Mouse (Mus musculus) A20 (cell line): ENCODE data around the gene Crim1.
A peak's percentile ranks its signal among the peaks of the same experiment; 100 is the strongest.

Source experiments
- DNase-seq: peaks from one replicate; pipeline ENCODE4 v3.0.0-alpha.2; 2011; ENCODE audit warnings: low read depth, low spot score

The Crim1 gene

DNA sequence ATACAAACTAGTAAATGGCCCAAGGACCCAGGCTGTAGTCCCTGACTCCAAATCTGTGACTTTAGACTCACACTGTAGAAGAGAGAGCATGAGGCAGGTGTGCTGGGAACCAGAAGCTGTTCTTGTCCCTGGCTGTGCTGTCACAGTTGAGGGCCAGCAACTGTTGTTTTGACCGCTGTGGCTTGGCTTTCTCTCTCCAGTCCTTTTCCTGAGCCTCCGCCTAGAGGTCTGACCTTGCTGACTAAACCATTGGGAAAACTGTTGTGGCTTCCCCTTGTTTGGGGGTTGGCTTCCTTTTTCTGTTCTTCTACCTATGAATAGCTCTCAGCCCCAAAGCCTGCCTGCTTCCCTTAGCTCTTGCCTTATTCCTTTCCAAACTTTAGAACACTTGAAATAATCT lies 126.3 kb downstream of the Crim1 start:
- DNase-seq = no peak

DNA sequence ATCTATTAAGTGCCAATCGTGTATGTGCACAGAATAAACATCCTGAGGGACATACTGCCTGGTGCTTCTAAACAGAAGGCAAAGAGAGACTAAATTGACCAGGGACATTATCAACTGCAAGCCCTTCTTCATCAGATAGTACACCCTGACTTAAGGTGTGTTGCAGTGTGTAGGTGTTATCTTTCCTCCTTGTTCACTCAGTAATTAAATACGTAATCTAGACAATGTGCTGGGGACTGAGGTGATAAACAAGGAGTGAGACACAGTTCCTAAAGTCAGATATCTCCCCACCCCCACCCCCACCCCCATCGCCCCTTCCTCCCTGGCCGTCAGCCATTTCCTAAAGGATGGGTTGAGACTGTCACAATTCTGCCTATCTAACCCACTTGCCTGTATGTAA lies 127.1 kb downstream of the Crim1 start:
- DNase-seq = no peak

DNA sequence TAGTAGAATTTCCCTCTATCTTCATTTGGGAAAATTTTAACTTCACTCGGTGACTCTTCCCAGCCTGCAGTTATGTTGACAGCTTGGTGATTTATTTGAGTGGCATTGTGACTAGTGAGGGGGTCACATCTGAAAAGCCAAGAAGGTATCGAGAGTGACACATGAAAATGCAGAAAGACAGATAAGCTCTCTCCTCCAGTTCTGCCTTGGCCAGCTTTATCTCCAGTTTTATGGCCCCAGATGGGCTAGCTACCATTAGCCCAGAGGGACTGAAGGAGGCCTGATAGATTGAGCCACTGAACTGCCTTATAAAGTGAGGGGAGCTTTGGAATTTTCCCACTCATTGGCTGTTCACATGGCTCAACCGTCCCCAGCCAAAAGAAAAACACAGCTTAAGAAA lies 128.2 kb downstream of the Crim1 start:
- no peak for DNase-seq

GRCm38 (mm10) chr17:78331438-78331837 lies 131.4 kb downstream of the Crim1 start:
- no peak for DNase-seq

GRCm38 (mm10) chr17:78333275-78333674 lies 133.2 kb downstream of the Crim1 start:
- no peak for DNase-seq

- no peak for DNase-seq
These were observed 135.2 kb downstream of the Crim1 start for GRCm38 (mm10) chr17:78335250-78335649.

DNA sequence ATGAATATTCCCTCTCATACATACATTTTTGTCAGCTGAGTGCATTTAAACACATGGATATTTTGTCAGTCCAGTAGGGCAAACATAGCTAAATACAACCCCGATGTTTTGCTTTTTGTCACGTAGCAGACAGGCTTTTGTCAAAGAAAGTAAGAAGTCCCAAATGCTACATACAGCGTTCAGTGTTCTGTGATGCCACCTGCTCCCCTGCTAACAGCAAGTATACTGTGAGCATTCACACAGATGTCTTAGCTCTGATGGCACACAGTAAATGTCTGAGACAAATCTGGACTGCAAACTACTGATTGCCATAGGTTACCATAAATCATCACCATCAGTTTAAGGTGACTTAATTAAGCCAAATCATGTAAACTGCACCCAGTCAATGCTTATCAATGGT lies 143.6 kb downstream of the Crim1 start:
- DNase-seq = no peak

GRCm38 (mm10) chr17:78347111-78347801 lies 147.2 kb downstream of the Crim1 start:
- DNase-seq = no peak

DNA sequence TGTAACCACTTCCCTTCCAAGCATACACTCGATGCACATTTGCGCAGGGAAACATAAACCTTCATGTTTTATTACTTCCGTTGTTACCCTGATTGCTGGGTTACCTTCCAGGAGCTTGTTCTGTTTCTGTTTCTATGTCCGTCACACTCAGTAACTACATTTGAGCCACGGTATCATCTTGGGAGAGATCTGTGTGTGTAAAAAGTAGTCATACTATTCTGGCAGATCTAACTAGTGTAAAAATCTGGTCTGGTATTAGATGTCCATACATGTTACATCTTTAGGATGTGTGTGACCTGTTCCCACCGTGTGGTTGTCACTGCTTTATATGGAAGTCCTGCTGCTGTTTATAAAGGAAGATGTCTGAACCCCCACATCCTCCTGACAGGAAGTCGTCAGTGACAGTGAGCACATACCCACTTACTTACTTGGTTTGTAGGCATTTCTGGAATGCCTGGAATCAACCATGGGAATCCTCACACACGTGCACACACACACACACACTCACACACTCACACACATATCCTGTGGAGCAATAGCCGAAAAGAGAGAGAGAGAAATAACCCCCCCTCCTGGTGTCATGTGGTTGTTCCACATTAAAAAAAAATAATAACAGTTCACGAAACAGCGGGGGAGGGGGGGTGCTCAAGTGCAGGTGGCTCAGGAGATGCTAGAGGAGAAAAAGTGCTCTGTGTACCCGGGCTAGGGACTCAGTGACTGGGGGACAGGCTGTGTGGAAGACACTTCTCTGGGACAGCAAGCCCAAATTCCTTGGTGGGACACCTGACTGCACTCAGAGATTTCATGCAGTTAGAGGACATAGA lies 151.8 kb downstream of the Crim1 start:
- peak; percentile 27 for DNase-seq

DNA sequence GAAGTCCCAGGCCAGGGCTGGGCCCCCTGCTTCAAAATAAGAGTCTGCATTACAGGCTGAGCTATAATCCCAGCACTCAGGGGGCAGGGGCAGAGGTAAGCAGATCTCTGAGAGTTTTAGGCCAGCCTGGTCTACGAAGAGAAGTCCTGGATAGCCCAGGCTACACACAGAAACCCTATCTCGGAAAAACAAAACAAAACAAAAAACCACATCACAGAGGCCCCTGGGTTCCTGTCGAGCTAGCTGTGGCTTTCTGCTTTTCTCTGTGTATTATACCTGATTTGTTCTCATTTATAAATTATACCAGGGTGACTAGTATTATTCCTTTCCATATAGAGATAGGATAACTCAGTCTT lies 152.4 kb downstream of the Crim1 start:
- DNase-seq = no peak

GRCm38 (mm10) chr17:78354411-78354810 lies 154.4 kb downstream of the Crim1 start:
- no peak for DNase-seq

GRCm38 (mm10) chr17:78354871-78355270 lies 154.8 kb downstream of the Crim1 start:
- no peak for DNase-seq

DNA sequence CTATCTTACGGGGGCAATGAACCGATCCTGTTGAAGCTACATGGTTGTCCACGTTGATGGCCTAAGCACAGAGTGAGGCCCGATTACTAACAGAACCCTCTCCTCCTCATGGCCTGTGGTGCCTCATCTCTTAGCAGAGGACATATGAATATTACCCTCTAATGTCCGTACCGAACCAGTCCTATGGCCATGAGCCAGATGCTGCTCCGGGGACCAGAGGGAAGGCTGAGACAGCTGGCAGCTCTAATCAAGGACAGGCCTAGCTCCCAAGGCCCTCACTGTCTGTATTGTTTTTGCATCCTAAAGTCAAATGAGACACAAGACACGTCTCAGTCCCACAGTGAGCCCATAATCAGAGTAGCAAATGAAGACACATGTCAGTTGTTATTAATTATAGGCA lies 155.6 kb downstream of the Crim1 start:
- no peak for DNase-seq

GRCm38 (mm10) chr17:78357753-78358152 lies 157.7 kb downstream of the Crim1 start:
- no peak for DNase-seq

- no peak for DNase-seq
These were observed 158.2 kb downstream of the Crim1 start for GRCm38 (mm10) chr17:78358251-78358726.

- peak; percentile 72 for DNase-seq
These were observed 162.1 kb downstream of the Crim1 start for GRCm38 (mm10) chr17:78361939-78362728.

DNA sequence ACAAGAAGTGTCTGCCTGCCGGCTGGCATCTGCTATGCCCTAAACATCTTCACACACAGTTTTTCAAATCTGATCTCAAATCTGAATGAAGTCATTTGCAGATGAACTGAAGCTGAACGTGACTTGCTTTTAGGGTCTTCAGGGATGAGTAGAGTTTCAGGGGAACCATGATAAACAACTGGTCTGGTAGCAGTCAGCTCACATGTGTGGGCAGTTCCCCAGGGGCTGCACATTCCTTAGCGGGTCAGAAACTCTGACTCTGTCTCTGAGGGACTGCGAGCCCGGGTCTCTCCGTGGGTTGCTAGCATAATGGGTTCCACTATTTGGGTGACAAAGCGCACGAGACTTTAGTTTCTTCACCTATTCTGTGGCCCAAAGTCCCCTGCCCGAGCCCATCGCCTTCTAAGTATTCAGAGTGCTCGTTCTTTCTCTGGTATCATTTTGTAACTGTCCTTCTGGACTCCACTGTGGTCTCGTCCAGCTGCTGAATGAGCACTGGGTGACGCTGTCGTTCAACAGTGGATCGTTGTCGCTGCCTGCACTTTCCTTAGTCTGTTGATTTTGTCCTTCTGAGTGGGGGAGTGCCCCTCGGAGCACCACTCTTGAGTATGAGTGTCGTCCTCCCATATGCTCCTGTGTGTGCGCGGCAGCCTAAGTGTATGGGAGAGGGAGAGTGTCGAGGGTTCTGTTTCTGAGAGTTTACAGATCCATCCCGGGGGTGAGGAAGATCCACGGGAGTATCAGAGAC lies 164.7 kb downstream of the Crim1 start:
- DNase-seq = no peak

GRCm38 (mm10) chr17:78366070-78366469 lies 166.0 kb downstream of the Crim1 start:
- DNase-seq = no peak

DNA sequence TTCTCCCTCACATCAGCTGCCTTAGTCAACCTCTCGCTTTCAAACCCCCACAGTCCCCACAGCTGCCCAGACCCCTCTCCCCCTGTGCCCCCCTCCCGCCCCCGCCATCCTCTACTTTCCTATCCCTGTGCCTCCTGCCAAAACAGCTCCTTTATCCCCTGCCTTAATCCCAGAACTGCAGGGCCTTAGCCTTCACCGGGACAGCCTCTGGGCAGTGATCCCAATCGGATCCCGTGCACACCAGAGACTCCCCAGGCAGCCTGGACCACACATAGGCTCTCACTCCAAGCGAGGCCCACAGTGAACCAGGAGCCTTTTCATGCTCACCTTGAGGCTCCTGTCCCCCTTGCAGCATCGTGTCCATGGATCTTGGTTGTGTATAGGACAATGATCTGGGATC lies 168.4 kb downstream of the Crim1 start:
- no peak for DNase-seq

DNA sequence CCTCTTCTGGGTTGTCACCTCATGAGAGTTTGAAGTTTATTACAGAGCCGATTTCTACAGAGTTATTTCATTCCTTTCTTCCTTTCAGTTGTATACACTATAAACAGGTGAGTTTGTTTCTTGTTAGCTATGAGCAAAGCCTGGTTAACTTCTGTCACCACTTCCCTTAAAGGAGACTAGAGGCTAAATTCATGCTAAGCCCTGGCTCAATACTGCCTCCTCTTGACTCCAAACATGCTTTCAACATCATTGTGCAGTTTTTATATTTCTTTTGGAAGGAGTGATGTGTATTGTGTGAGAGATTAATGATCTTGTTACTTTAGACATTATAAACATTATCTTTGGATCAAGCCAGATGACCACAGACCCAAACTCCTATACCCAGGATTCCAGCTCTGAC lies 170.4 kb downstream of the Crim1 start:
- no peak for DNase-seq

- no peak for DNase-seq
These were observed 173.1 kb downstream of the Crim1 start for GRCm38 (mm10) chr17:78373174-78373573.

GRCm38 (mm10) chr17:78373849-78374248 lies 173.8 kb downstream of the Crim1 start:
- no peak for DNase-seq
